Mouse (Mus musculus): ENCODE measurements around the gene Gabrr2.

Gene Gabrr2

GRCm38 (mm10) chr4:33062981-33063380, at the start of gene Gabrr2:
Gene Gabrr2, plus strand, starts transcription at chr4:33062999.
- DNase-seq (ENCODE audit: low spot score): no peak

- DNase-seq (ENCODE audit: low spot score): peak; percentile 86
Observed at GRCm38 (mm10) chr4:33018361-33018999, 44.3 kb upstream of the Gabrr2 start.

- DNase-seq (ENCODE audit: low spot score): no peak
Observed at GRCm38 (mm10) chr4:33024420-33024819, 38.4 kb upstream of the Gabrr2 start.

- no peak for DNase-seq (ENCODE audit: low spot score)
Observed at GRCm38 (mm10) chr4:33029104-33029503, 33.7 kb upstream of the Gabrr2 start.

- peak; percentile 42 for DNase-seq (ENCODE audit: low spot score)
Observed at GRCm38 (mm10) chr4:33030264-33031194, 32.3 kb upstream of the Gabrr2 start.

GRCm38 (mm10) chr4:33031195-33031960, 31.4 kb upstream of the Gabrr2 start, which contains the start of gene Ube2j1:
Gene Ube2j1, plus strand, starts transcription at chr4:33031416.
- peak; percentile 68 for DNase-seq (ENCODE audit: low spot score)

- peak; percentile 29 for DNase-seq (ENCODE audit: low spot score)
Observed at GRCm38 (mm10) chr4:33032045-33032444, 30.8 kb upstream of the Gabrr2 start.

GRCm38 (mm10) chr4:33033515-33033914, 29.3 kb upstream of the Gabrr2 start:
- no peak for DNase-seq (ENCODE audit: low spot score)

GRCm38 (mm10) chr4:33039826-33040225, 23.0 kb upstream of the Gabrr2 start:
- no peak for DNase-seq (ENCODE audit: low spot score)

GRCm38 (mm10) chr4:33049601-33050000, 13.2 kb upstream of the Gabrr2 start:
- no peak for DNase-seq (ENCODE audit: low spot score)

GRCm38 (mm10) chr4:33052055-33052454, 10.7 kb upstream of the Gabrr2 start:
- DNase-seq (ENCODE audit: low spot score): no peak

GRCm38 (mm10) chr4:33052650-33053049, 10.1 kb upstream of the Gabrr2 start:
- no peak for DNase-seq (ENCODE audit: low spot score)

- no peak for DNase-seq (ENCODE audit: low spot score)
Observed at GRCm38 (mm10) chr4:33054426-33054825, 8.4 kb upstream of the Gabrr2 start.

GRCm38 (mm10) chr4:33056317-33056716, 6.5 kb upstream of the Gabrr2 start:
- DNase-seq (ENCODE audit: low spot score): no peak

GRCm38 (mm10) chr4:33057890-33058687, 4.7 kb upstream of the Gabrr2 start:
- no peak for DNase-seq (ENCODE audit: low spot score)

GRCm38 (mm10) chr4:33061158-33061557, 1.6 kb upstream of the Gabrr2 start:
- DNase-seq (ENCODE audit: low spot score): no peak

GRCm38 (mm10) chr4:33064986-33065385, 2.2 kb downstream of the Gabrr2 start:
- DNase-seq (ENCODE audit: low spot score): no peak

GRCm38 (mm10) chr4:33066223-33066960, 3.6 kb downstream of the Gabrr2 start:
- no peak for DNase-seq (ENCODE audit: low spot score)

- no peak for DNase-seq (ENCODE audit: low spot score)
Observed at GRCm38 (mm10) chr4:33067331-33067730, 4.5 kb downstream of the Gabrr2 start.

GRCm38 (mm10) chr4:33067826-33068225, 5.0 kb downstream of the Gabrr2 start:
- DNase-seq (ENCODE audit: low spot score): no peak

- DNase-seq (ENCODE audit: low spot score): no peak
Observed at GRCm38 (mm10) chr4:33068894-33069293, 6.1 kb downstream of the Gabrr2 start.

All from c-Kit-positive CD71-positive TER-119-positive erythroid progenitor cells, embryonic 14.5 days (primary cell).